Mouse (Mus musculus) G1E (cell line): ENCODE data around the gene Kif18a.

Experiments used
- CTCF ChIP-seq: IDR thresholded peaks from 2 replicates; pipeline ENCODE4 v1.5.1; 2012; ENCODE audit warnings: low read depth, low read length, inconsistent platforms, mixed read lengths
- GATA1 ChIP-seq: IDR thresholded peaks from 2 replicates; pipeline ENCODE4 v1.6.1; 2012; ENCODE audit warnings: borderline replicate concordance, low read length, inconsistent platforms, mixed read lengths
- POLR2AphosphoS5 ChIP-seq: IDR thresholded peaks from 2 replicates; pipeline ENCODE4 v1.6.1; 2012; ENCODE audit warnings: low read depth, low read length, inconsistent platforms; ENCODE audit not compliant: insufficient replicate concordance
- TAL1 ChIP-seq: conservative IDR thresholded peaks from 2 replicates; pipeline ENCODE4 v1.6.1; 2012; ENCODE audit warnings: low read depth, low read length, inconsistent platforms, mixed read lengths

- TF ChIP-seq CTCF (no peak), TAL1 (no peak), GATA1 (no peak), POLR2AphosphoS5 (no peak)
Observed at GRCm38 (mm10) chr2:109280600-109281340, at the start of gene Kif18a, which contains the start of gene Mettl15.
